Mouse (Mus musculus) limb, embryonic 11.5 days (tissue): Measurements from ENCODE around the gene 1810024B03Rik. TPM values are rescaled to one million over a fixed set of nuclear protein-coding genes. Genes with fewer than 3 reads are reported as not detected.

Experiments
- ATAC-seq: fragments of 200-750 bp; cut with Nextera tagmentation; 2 replicates; pipeline ENCODE4 v1.8.0; 2017; ENCODE audit warnings: low read depth; ENCODE audit not compliant: insufficient number of reproducible peaks, low FRiP score, low TSS enrichment
- DNase-seq: peaks from one replicate; pipeline ENCODE4 v3.0.0-alpha.2; 2015; ENCODE audit warnings: low spot score
- H3K27ac ChIP-seq: fragments of 300-500 bp; sonication (generic); replicated peaks from 2 replicates; pipeline ENCODE4 v1.5.1; 2014; ENCODE audit warnings: low read depth, mild to moderate bottlenecking, low read length
- H3K27me3 ChIP-seq: fragments of 300-500 bp; sonication (generic); 2 replicates; pipeline ENCODE4 v1.6.1; 2014; ENCODE audit warnings: mild to moderate bottlenecking, low read length, mixed read lengths; ENCODE audit not compliant: control insufficient read depth, insufficient read depth
- H3K36me3 ChIP-seq: fragments of 300-500 bp; sonication (generic); 2 replicates; pipeline ENCODE4 v1.6.1; 2014; ENCODE audit warnings: mild to moderate bottlenecking, low read length, moderate library complexity, mixed read lengths; ENCODE audit not compliant: control insufficient read depth, insufficient read depth
- H3K4me1 ChIP-seq: fragments of 300-500 bp; sonication (generic); 2 replicates; pipeline ENCODE4 v1.6.1; 2014; ENCODE audit warnings: low read length, mixed read lengths; ENCODE audit not compliant: control insufficient read depth, insufficient read depth
- H3K4me2 ChIP-seq: fragments of 300-500 bp; sonication (generic); 2 replicates; pipeline ENCODE4 v1.6.1; 2014; ENCODE audit warnings: low read depth, mild to moderate bottlenecking, moderate library complexity; ENCODE audit not compliant: severe bottlenecking
- H3K4me3 ChIP-seq: fragments of 300-500 bp; sonication (generic); 2 replicates; pipeline ENCODE4 v1.5.1; 2014; ENCODE audit warnings: low read depth, low read length
- H3K9ac ChIP-seq: fragments of 300-500 bp; sonication (generic); 2 replicates; pipeline ENCODE4 v1.6.1; 2014; ENCODE audit warnings: mild to moderate bottlenecking, low read length
- H3K9me3 ChIP-seq: fragments of 300-500 bp; sonication (generic); 2 replicates; pipeline ENCODE4 v1.6.1; 2016; ENCODE audit warnings: low read length; ENCODE audit not compliant: control insufficient read depth
- WGBS: fragments of 180-500 bp; shearing (Covaris S2); extraction: QIAGEN DNeasy Blood & Tissue Kit; methylation state at CpG from one replicate; pipeline ENCODE4 v1.1.7; 2014; 5-methylcytosine and 5-hydroxymethylcytosine counted together
- polyA plus RNA-seq: library from polyadenylated mRNA; unstranded; fragments of >200 nt; fragmentation: Nextera tagmentation; extraction: Ambion mirVana; gene quantifications from 2 replicates; pipeline ENCODE4 v1.2.1, GENCODE M21; 2014

The 1810024B03Rik gene
- polyA plus RNA-seq, 1 experiment from 2014 or later: 2.1 TPM

DNA sequence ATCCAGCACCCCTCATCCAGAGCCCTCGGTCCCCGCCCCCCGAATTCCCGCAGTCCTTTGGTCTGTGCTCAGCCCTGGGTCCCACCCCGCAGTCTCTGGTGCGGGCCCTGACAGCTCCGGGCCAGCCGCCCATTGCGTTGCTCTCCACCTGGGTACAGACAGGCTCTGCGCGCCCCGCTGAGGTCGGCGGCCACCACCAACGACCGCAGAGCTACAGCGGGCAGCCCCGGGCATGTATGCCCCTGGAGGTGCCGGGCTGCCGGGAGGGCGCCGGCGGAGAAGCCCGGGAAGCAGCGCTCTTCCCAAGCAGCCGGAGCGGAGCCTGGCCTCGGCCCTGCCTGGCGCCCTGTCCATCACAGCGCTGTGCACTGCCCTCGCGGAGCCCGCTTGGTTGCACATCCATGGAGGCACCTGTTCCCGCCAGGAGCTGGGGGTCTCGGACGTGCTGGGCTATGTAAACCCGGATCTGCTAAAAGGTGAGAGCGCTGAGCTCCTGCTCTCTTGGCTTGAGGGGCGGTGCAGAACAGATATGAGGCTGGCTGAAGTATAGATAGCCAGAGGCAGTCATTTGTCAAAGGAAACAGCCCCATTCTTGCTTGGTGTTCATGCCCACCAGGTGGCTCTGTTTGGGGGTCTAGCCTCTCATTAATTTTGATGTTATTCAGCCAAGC, 40.4 kb upstream of the 1810024B03Rik start:
- WGBS: under 1% methylated on average over 38 of the region's 39 CpGs
- Histone ChIP-seq H3K36me3 (peaks cover 7% of the 10 kb centered on the region; the same call in 1 of the 2 replicates), H3K4me1 (0 out of 2 replicates have a peak, but pooled peaks cover 5% of the 10 kb centered on the region), H3K27me3 (no peaks in the 10 kb centered on the region), H3K9ac (peak overlapping the region; percentile 66), H3K9me3 (no peaks in the 10 kb centered on the region), H3K4me3 (peak overlapping the region; percentile 72), H3K4me2 (peak overlapping the region; percentile 97), H3K27ac (no peak overlapping the region)
- ATAC-seq (peak; percentile 57), DNase-seq (peak; percentile 48)

DNA sequence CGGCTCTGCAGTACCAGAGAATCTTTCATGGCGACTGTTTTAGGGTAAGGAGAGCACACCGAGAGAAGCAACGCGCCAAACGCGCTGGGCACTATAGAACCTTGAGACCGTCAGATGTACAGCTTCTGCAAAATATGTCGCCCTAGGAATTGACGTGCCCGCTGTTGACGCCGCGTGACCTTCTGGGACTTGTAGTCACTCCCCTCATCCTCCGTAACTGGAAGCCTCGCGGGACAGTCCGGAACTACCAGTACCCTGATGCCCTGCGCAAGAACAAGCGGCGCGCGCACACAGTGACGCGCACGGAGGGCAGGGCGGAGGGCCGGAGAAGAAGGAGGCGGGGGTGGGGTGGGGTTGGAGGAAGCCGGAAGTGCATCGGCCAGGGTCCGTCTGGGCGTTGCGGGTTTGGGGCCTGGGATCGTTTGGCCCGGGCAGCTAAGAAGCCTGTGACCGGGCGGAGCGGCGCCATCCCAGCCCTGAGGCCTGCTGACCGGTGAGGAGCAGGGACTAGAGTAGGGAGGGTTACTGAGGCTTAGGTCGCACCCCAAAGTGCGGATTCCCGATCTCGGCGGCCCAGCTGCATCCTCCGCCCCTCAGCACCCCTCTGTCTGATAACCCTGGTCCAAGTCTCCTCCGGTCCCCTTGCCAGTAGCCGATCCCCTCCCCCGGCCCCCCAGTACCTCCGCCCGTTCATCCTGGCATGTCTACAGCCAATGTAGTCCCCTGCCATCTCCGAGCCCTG, 39.7 kb upstream of the 1810024B03Rik start, which contains the start of the genes Ciao1 and Tmem127:
Gene Ciao1, minus strand, starts transcription at position 225 of the 742 bp plus-strand sequence.
Gene Tmem127, plus strand, starts transcription at position 317 of the 742 bp plus-strand sequence.
- peaks cover 9% of the 10 kb centered on the region; the same call in 1 of the 2 replicates for H3K36me3 ChIP-seq
- no peaks in the 10 kb centered on the region for H3K27me3 ChIP-seq
- peak within 1 kb of the TSS; percentile 97 for H3K4me2 ChIP-seq
- H3K9me3 ChIP-seq: no peaks in the 10 kb centered on the region
- peak within 1 kb of the TSS; percentile 72 for H3K4me3 ChIP-seq
- 0 out of 2 replicates have a peak, but pooled peaks cover 5% of the 10 kb centered on the region for H3K4me1 ChIP-seq
- ATAC-seq: peak; percentile 98
- H3K27ac ChIP-seq: no peak within 1 kb of the TSS
- peak; percentile 98 for DNase-seq
- peak within 1 kb of the TSS; percentile 66 for H3K9ac ChIP-seq
- WGBS: under 1% methylated on average over 49 of the region's 53 CpGs

DNA sequence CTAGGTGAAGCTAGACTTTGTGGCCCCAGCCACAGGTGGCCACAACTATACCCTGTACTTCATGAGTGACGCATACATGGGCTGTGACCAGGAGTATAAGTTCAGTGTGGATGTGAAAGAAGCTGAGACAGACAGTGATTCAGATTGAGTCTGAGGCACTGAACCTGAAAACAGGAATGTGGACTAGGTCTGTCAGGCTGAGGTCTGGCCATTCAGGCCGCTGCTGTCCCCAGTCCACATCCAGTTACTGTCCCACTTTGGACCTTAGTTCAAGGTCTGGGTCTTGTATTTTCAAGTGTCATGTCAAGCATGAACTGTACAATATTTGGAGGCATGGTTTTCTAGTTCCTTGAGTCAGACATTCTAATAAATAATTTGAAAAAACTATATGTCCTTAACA, 32.0 kb upstream of the 1810024B03Rik start:
- H3K4me3 ChIP-seq: no peak overlapping the region
- WGBS: 92% methylated on average over 2 of the region's 2 CpGs
- DNase-seq (no peak), ATAC-seq (no peak)
- no peak overlapping the region for H3K4me2 ChIP-seq
- H3K27ac ChIP-seq: no peak overlapping the region
- no peak overlapping the region for H3K9ac ChIP-seq
- H3K9me3 ChIP-seq: no peaks in the 10 kb centered on the region
- H3K36me3 ChIP-seq: peaks cover 38% of the 10 kb centered on the region
- H3K4me1 ChIP-seq: no peaks in the 10 kb centered on the region
- H3K27me3 ChIP-seq: no peaks in the 10 kb centered on the region

DNA sequence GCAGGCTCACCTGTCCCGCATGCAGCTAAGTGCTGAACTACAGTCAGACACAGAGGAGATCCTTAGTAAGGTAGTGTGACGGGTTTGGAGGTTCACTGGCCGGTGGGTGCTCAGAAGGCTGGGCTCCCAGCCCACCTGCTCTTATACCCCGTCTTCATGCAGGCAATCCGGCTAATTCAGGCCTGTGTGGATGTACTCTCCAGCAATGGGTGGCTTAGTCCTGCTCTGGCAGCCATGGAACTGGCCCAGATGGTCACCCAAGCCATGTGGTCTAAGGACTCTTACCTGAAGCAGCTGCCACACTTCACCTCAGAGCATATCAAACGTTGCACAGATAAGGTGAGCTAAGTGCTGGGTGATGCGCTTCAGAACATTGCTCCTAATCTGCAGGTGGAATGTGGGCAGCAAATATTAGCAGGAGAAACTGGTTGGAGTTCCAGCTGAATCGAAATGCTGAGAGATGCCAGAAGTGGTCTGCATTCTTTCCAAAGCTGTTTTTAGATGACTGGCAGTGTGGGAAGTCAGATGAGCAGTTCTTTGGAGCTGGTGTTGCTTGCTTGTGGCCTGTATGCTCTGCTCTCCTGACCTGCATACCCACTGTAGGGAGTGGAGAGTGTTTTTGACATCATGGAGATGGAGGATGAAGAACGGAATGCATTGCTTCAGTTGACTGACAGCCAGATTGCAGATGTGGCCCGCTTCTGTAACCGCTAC, 30.0 kb upstream of the 1810024B03Rik start:
- H3K27me3 ChIP-seq: no peaks in the 10 kb centered on the region
- no peaks in the 10 kb centered on the region for H3K9me3 ChIP-seq
- no peak overlapping the region for H3K9ac ChIP-seq
- H3K27ac ChIP-seq: no peak overlapping the region
- WGBS: 95% methylated on average over 11 of the region's 11 CpGs
- DNase-seq (no peak), ATAC-seq (no peak)
- peaks cover 43% of the 10 kb centered on the region for H3K36me3 ChIP-seq
- no peak overlapping the region for H3K4me3 ChIP-seq
- no peaks in the 10 kb centered on the region for H3K4me1 ChIP-seq
- no peak overlapping the region for H3K4me2 ChIP-seq

DNA sequence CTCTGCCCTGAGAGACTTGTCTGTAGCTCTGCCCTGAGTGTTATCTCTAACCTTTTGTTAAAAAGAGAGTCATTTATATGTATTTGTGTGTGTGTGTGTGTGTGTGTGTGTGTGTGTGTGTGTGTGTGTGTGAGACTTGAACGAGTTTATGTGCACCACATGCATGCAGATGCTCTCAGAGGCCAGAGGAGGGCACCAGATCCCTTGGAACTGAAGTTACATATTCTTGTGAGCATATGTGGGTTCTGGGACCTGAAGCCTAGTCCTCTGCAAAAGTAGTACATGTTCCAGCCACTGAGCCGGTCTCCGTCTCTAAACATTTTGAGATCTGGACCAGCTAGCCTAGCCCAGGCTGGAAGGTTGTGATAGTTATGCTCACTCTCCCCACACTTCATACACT, 17.2 kb upstream of the 1810024B03Rik start:
- ATAC-seq: no peak
- Histone ChIP-seq H3K27ac (no peak overlapping the region), H3K4me2 (no peak overlapping the region), H3K27me3 (no peaks in the 10 kb centered on the region), H3K9me3 (no peaks in the 10 kb centered on the region), H3K36me3 (peaks cover 63% of the 10 kb centered on the region), H3K4me3 (no peak overlapping the region), H3K9ac (no peak overlapping the region), H3K4me1 (no peaks in the 10 kb centered on the region)
- WGBS: 93% methylated on average over 3 of the region's 3 CpGs
- no peak for DNase-seq

DNA sequence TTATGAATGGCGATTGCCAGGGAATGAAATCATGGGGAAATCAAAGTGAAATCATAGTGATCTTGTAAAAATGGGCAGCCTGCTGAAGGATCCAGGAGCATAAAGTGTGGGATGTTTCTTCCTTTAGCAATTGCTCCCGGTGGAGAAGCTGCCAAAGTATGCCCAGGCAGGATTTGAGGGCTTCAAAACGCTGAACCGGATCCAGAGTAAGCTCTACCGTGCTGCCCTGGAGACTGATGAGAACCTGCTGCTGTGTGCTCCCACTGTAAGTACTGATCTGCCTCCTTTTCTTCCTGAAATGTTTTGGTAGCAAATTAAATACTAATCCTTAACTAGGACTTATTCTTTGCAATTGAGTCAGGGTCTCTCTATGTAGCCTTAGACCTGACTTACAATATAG, 9.7 kb upstream of the 1810024B03Rik start:
- ATAC-seq: no peak
- Histone ChIP-seq H3K27me3 (no peaks in the 10 kb centered on the region), H3K27ac (no peak overlapping the region), H3K9ac (no peak overlapping the region), H3K36me3 (peaks cover 45% of the 10 kb centered on the region), H3K9me3 (no peaks in the 10 kb centered on the region), H3K4me3 (no peak overlapping the region), H3K4me1 (no peaks in the 10 kb centered on the region), H3K4me2 (no peak overlapping the region)
- no peak for DNase-seq
- WGBS: 96% methylated on average over 5 of the region's 5 CpGs

DNA sequence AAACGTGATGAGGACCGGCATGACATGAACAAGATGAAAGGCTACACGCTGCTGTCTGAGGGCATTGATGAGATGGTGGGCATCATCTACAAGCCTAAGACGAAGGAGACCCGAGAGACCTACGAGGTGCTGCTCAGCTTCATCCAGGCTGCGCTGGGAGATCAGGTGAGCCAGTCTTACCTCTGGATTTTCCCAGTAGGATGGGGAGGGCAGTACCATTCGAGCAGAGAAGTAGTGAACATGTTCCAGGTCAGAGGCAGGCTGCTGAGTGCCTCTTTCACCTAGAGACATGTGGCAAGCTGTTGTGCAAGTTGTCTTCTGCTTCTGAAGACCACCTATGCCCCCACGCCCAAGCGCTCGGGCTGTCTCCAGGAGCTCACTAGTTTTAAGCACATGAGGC, 2.6 kb upstream of the 1810024B03Rik start:
- Histone ChIP-seq H3K27ac (no peak overlapping the region), H3K9me3 (no peaks in the 10 kb centered on the region), H3K27me3 (no peaks in the 10 kb centered on the region), H3K36me3 (peaks cover 17% of the 10 kb centered on the region; the same call in 1 of the 2 replicates), H3K4me2 (no peak overlapping the region), H3K4me1 (peaks cover 7% of the 10 kb centered on the region), H3K9ac (no peak overlapping the region), H3K4me3 (no peak overlapping the region)
- no peak for DNase-seq
- WGBS: 94% methylated on average over 11 of the region's 11 CpGs
- ATAC-seq: no peak

DNA sequence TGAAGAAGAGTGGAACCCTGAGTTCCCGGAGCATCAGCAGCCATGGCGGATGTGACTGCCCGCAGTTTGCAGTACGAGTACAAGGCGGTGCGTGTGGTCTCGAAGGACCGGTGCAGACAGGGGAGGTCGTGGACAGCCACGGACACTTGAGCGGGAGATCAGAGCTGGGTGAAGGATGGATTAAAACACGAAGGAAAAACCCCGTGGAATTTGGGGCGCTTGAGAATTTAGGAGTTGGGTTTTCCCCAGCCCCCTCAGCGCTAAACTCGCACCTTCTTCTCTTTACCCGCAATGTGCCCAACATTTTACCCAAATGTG, 331 bp upstream of the 1810024B03Rik start:
- ATAC-seq: no peak

More for the DNA sequence above, 331 bp upstream of the 1810024B03Rik start:
- WGBS: 0% methylated on average over 17 of the region's 17 CpGs
- Histone ChIP-seq H3K9me3 (no peaks in the 10 kb centered on the region), H3K9ac (peak overlapping the region; percentile 83), H3K4me2 (peak overlapping the region; percentile 86), H3K36me3 (peaks cover 10% of the 10 kb centered on the region; the same call in 1 of the 2 replicates), H3K4me1 (peaks cover 7% of the 10 kb centered on the region), H3K27ac (no peak overlapping the region; the same call in 1 of the 2 replicates), H3K4me3 (peak overlapping the region; percentile 91), H3K27me3 (no peaks in the 10 kb centered on the region)
- DNase-seq: no peak
